Mouse (Mus musculus) cerebellum, postnatal 10 days (tissue): ENCODE data around the gene Soat1.

Experiments used
- DNase-seq, 2 experiments: peaks; one replicate each; pipeline ENCODE4 v3.0.0; 2021; ENCODE audit warnings: mixed read lengths in 2 of 2

Soat1 gene

GRCm38 (mm10) chr1:156463981-156464853 is 9.9 kb downstream of the Soat1 start:
- DNase-seq, result peak in 1 of 2 experiments; percentile 4

DNA sequence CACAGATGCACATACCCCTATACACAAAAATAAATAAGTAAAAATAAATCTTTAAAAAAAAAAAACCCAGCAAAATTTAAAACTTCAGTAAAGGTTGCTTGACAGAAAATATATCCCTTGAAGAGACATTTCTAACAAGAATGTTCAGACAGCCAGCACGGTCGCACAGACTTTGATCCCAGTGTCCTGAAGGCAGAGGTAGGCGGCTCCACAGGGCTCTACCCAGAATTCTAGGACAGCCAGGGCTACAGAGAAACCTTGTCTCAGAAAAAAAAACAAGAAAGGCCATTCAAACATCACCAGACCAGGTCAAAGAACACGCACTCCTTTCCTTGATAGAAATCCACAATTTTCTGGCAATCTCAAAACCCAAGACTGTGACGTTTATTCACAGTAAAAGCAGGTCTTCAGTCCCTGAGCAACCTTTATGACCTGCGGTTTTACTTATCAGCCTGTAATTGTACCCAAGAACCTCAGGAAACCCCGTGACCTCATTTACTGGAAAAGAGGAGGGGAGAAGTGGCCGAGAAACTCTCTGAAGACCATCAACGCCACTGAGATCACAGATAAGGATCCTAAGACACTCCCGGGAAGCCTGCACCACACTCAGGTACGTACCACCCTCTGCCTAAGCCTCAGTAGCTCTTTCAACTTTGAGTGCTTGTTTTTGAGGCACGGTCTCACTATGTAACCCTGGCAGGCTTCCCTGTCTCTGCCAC is 11.7 kb downstream of the Soat1 start:
- no peak for DNase-seq

- no peak for DNase-seq
These were observed 13.1 kb downstream of the Soat1 start for GRCm38 (mm10) chr1:156461036-156461435.

- DNase-seq, result no peak
These were observed 13.9 kb downstream of the Soat1 start for GRCm38 (mm10) chr1:156460216-156460615.

DNA sequence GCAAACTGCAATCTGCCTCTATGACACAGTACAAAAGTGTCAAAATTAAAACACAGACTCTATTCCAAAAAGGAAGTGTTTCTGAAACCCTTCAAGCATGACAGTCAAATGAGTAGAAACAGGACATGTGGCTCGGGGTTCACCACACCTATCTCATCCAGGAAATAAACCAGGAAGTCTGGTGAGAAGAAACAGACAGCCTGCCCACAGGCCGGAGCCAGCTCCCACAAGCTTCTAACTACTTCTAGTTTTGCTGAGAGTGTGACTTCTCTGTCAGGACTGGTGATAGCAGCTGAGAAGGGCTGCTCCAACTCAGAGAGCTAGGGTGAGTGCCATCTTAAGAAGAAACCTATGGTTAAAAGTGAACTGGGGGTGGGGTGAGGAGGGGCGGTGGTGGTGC is 14.4 kb downstream of the Soat1 start:
- no peak for DNase-seq

- no peak for DNase-seq
These were observed 15.6 kb downstream of the Soat1 start for GRCm38 (mm10) chr1:156458391-156459060.

GRCm38 (mm10) chr1:156455005-156455758 is 18.9 kb downstream of the Soat1 start:
- no peak for DNase-seq

GRCm38 (mm10) chr1:156454384-156454783 is 19.7 kb downstream of the Soat1 start:
- DNase-seq, result no peak

GRCm38 (mm10) chr1:156453876-156454275 is 20.3 kb downstream of the Soat1 start:
- no peak for DNase-seq

GRCm38 (mm10) chr1:156450478-156450877 is 23.7 kb downstream of the Soat1 start:
- no peak for DNase-seq

DNA sequence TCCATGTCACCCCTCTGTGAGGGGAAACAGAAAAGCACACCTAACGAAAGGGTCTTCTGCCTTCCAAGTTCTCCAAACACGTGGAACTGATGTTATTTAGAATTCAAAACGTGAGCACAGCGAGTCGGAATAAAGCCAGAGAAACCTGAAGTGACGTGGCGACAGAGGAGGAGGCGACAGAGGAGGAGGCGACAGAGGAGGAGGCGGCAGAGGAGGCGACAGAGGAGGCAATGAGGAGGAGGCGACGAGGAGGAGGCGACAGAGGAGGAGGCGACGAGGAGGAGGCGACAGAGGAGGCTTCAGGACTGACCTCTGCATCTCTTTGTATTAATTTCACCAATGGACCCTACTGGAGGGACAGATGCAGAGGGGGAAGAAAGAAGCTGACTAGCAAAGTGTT is 24.4 kb downstream of the Soat1 start:
- DNase-seq, result no peak

DNA sequence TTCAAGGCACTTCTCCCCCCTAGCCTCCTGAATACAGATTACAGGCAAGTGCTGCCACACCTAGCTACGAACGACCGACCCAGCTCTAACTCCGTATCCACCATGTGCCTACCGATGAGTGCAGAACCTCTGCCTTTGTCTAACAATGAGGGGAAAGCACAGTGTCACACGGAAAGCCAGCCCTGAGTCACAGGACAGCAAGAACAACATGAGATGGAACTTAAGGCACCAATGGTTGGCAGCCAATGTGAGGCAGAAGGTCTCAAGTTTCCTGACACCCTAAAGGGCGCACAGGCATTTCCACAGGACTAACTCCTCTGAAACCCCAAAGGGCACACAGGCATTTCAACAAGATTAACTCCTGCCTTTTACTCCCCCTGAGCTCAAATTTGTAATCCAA is 25.0 kb downstream of the Soat1 start:
- no peak for DNase-seq

GRCm38 (mm10) chr1:156445049-156445448 is 29.1 kb downstream of the Soat1 start:
- DNase-seq, result no peak

GRCm38 (mm10) chr1:156442776-156443175 is 31.4 kb downstream of the Soat1 start:
- DNase-seq, result no peak

- DNase-seq, result no peak
These were observed 31.9 kb downstream of the Soat1 start for GRCm38 (mm10) chr1:156442266-156442665.

DNA sequence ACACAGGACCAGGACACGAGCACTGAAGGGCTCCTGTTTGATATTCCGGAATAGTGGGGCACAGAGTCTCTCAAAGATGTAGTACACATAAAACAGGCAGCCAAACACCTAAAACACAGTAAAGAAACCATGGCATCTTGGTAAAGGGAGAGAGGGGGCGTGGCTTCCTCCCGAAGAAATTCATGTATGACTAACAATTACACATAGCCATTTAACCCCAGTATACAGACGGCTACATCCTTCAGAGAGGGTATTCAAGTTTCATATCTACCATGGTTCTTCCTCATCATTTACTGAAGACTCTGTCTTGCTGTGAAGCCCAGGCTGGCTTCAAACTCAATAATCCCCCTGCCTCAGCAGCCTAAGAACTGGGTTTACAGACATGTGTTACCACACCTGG is 36.4 kb downstream of the Soat1 start:
- no peak for DNase-seq

- DNase-seq, result no peak
These were observed 37.0 kb downstream of the Soat1 start for GRCm38 (mm10) chr1:156437016-156437708.

DNA sequence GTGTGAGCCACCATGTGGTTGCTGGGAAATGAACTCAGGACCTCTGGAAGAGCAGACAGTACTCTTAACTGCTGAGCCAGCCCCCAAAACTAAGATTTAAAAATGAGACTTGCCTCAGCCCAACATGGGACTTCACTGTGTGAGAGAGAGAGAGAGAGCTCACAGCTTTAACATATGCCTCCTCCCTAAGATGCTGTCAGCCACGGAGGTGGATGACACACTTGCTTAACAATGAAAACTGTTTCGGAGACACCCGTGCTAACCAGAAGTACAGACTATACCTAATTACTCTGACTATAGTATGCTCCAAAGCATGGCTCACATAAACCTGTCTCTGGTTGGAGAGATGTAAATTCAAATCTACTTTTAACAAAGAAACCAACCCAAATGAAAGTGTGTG is 40.6 kb downstream of the Soat1 start:
- no peak for DNase-seq

DNA sequence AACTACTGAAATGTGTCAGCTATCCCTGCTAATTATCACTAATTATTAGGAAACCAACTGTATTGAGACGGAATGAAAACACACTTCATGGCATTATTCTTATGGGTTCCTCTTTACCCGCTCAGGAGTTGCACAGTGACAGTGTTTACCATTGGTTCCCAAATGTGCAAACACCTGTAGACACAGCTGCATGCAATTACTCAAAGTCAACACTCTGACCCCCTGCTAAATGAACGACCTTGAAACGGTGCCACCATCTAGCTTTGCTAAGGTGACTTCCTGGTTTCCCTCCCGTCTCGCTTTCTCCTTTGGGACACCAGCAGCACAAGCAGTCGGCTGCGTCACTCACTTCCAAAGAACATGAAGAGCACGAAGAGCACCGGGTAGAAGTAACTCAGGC is 41.6 kb downstream of the Soat1 start:
- DNase-seq, result no peak

DNA sequence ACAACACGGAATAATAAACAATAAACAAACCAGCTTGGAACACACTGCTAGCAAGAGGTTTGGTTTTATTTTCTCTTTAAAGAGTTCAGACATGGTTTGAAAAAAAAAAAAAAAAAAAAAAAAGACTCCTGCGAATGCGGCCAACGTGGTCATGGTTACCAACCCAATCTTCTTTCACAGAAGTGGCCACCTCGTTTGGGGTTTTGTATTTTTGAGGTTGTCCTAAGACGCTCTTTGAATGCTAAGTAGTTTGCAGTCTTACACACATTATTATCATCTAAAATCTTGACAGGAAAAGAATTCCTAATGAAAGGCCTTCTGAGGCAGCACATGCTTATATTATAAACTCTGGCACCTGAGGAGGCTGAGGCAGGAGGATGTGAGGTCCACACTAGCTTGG is 45.7 kb downstream of the Soat1 start:
- no peak for DNase-seq

GRCm38 (mm10) chr1:156425746-156426145 is 48.4 kb downstream of the Soat1 start:
- no peak for DNase-seq

DNA sequence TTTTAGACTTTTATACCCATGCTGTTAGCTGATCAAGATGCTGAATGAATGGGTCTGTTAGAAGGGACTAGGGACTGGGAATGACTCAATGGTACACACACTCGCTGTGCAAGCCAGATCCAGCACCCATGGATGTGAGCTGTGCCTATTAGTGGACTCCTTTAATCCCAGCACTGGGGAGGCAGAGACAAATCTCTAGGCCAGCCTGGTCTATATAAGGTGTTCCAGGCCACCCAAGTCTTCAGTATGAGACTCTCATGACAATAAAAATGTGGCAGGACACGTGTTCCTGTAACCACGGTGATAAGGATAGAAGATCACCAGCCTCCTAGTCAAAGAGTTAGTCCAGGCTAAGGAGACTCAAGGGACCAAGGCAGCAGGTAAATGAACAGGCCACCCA is 50.1 kb downstream of the Soat1 start:
- no peak for DNase-seq
